Mouse (Mus musculus) olfactory bulb, adult 2 months (tissue): ENCODE results near the gene Timd2.

ENCODE experiments used
- CTCF ChIP-seq: fragments of 200-500 bp; IDR thresholded peaks from 2 replicates; pipeline ENCODE4 v1.5.1; 2012; ENCODE audit warnings: low read depth, mild to moderate bottlenecking, low read length, moderate library complexity; ENCODE audit not compliant: insufficient read depth
- POLR2A ChIP-seq: fragments of 200-500 bp; IDR thresholded peaks from 2 replicates; pipeline ENCODE4 v1.6.1; 2012; ENCODE audit warnings: mild to moderate bottlenecking, low read depth, low read length, moderate library complexity; ENCODE audit not compliant: insufficient read depth

- TF ChIP-seq CTCF, result no peak
- TF ChIP-seq POLR2A, result no peak
Observed at GRCm38 (mm10) chr11:46667938-46668337, 38.9 kb downstream of the Timd2 start.
